Mouse (Mus musculus): ENCODE measurements around the gene Ugt1a6a.

- TF ChIP-seq CTCF (IDR thresholded peaks at IDR 0.05; ENCODE audit: control insufficient read depth, insufficient read depth, insufficient read length): no peak
- no peak for TF ChIP-seq MYOG (IDR thresholded peaks at IDR 0.05; ENCODE audit: control insufficient read depth, extremely low read depth, insufficient read length)
Measured at GRCm38 (mm10) chr1:88212341-88213045, 77.9 kb downstream of the Ugt1a6a start.
